Mouse (Mus musculus) left cerebral cortex, postnatal 14 days (tissue): ENCODE measurements at regions not wholly inside any gene's neighbourhood (a gene's known extent, or its start where the extent isn't known, plus 50 kb on each side); places are given as distances from the start of the nearest gene placed in this dataset.

ENCODE experiments used
- DNase-seq, 2 experiments: peaks; one replicate each; pipeline ENCODE4 v3.0.0; 2021 to 2022; ENCODE audit warnings: low spot score in 2 of 2, mixed read lengths in 1 of 2
- intact Hi-C: fragments of 180-260 bp; cut with DNase I; formaldehyde crosslinking; loops from one replicate; pipeline ENCODE4 v1.15.1; 2025

DNA sequence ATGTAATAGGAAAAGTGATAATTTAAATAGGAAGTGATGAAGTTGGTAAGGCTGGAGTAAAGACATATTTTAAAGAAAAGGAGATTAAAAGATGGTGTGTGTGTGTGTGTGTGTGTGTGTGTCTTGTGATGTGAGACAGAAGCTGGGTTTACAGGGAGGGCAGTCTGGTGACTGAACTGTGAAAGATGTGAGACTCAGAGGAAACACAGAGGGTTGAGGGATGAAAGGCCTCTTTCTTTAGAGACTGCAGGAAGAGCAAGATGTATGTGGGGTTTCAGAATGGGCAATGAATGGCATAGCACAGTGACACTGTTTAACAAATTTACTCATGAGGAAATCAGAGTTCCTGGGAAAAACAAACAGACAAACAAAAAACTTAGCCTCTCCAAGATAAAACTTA lies 549.2 kb downstream of the Etv1 start:
- intact Hi-C loops, result no loop called here
- DNase-seq, result no peak

DNA sequence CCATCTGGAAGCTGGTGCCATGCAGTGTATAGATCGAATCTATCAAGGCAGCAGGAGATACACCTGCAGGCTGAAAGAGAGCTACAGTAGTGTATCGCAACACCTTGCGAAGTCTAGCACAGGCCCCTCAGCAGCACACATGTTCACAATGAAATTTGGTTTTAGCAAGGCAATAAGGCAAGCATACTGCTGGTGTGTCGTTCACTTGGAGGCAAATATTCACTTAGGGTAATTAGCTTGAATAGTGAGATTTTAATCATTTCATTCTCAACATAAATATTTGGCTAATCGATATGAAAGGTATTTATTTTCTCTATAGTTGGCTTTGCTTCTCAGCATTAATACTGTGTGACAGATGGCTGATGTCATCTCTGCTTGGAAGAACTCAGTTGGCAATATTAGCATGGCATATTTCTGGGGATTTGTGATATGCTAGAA lies 559.9 kb downstream of the Etv1 start:
- intact Hi-C loops, result no loop called here
- no peak for DNase-seq

DNA sequence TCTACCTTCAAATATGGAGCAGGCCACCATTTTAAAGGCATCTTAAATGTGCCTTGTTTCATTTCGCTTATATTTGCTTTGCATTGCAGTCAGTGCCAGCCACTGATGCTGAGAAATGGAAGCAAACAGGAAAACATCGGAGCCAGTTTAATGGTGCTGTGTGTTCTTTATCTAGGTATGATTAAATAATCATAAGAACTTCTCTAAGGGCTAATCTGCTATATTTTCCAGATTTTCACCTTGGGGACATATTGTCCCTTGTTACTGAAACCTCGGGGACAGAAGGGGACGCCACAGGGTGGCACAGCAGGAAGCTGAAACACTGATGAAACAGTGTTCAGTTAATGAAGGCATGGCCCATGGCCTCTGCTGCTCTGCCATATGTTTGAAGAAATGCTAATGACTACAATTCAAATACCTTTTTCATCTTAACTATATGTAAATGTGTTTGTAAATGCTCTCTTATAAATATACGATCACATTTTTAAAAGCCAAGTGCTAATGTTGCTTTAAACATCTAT lies 562.6 kb downstream of the Etv1 start:
- intact Hi-C loops, result no loop called here
- no peak for DNase-seq

DNA sequence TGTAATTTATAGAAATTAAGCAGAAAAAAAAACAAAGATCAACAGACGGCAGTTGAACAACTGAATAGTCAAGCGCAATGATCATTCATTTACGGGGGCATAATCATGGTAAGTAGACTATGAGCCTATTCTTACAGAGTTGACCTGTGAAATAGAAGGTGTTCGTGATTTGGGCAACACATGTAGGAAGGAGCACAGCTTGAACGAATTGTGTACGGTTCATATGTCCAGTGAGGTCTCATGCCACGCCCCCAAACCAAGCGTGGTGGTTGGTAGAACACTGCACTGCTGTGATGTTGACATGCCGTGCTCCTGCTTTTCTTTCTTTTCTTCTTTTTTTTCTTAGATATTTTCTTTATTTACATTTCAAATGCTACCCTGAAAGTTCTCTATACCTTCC lies 563.1 kb downstream of the Etv1 start:
- intact Hi-C loops, result no loop called here
- DNase-seq, result no peak

DNA sequence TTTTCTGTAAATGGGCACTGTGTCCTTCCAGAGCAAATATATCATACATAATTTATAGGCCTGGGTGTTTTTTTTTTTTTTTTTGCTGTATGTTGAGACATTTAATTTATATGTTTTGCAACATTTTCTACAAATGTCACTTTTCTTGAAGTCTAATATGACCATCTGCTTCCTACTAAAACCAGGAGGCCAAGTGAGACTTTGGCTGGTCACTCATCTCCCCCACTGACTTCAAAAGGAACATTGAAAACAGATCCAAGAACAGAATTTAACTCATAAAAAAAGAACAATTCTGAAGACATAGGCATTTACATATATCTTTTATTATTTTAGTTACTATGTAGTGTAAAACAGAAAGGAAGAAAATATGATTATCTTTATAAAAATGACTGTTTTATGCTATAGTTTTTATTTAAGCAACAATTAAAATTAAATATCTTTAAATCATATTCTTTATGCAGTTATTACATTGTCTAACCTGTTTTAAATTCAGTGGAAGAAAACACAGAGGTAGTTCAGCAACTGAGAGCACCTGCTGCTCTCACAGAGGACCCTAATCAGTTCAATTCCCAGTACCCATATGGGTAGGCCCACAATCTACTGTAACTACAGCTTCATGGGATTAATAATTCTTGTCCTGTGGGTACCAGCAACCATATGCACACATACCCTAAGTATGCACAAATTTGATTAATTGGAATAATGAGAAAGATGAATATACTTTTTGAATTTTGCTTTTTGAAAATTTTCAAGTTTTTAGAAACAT lies 592.5 kb downstream of the Etv1 start:
- no peak for DNase-seq
- intact Hi-C loops, result no loop called here

DNA sequence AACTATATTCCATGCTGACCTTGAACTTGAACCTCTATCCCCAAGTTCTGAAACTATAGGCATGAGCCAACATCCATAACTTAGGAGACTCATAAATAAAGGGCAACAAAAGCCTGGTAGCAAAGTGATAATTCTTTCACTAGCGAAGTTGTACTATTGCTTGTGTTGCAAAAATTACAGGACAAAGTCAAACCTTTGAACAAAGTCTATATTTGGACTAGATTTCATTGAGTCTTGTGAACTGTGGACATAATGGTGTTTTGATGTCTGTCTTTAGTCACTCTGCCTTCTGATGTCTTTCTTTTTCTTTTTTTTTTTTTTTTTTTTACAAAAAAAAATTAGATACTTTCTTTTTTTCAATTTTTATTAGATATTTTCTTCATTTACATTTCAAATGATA lies 594.5 kb downstream of the Etv1 start:
- no peak for DNase-seq
- intact Hi-C loops, result no loop called here
